Mouse (Mus musculus) large intestine, adult 2 months (tissue): ENCODE data around the gene Eno1. TPM values are rescaled to one million over a fixed set of nuclear protein-coding genes. Genes with fewer than 3 reads are reported as not detected.

ENCODE experiments used
- DNase-seq: peaks from one replicate; pipeline ENCODE4 v3.0.0-alpha.2; 2012; ENCODE audit warnings: low read depth, low spot score
- WGBS: fragments of 180-500 bp; shearing (Covaris S2); methylation state at CpG from one replicate; pipeline ENCODE4 v1.1.7; 2018; 5-methylcytosine and 5-hydroxymethylcytosine counted together
- polyA plus RNA-seq: library from polyadenylated mRNA; depleted of rRNA; stranded (reverse); fragments of >200 nt; gene quantifications from 2 replicates; pipeline ENCODE4 v1.2.3, GENCODE M21; 2012; rRNA removed

The Eno1 gene
- polyA plus RNA-seq, result 341 and 516 TPM in 2 replicates

DNA sequence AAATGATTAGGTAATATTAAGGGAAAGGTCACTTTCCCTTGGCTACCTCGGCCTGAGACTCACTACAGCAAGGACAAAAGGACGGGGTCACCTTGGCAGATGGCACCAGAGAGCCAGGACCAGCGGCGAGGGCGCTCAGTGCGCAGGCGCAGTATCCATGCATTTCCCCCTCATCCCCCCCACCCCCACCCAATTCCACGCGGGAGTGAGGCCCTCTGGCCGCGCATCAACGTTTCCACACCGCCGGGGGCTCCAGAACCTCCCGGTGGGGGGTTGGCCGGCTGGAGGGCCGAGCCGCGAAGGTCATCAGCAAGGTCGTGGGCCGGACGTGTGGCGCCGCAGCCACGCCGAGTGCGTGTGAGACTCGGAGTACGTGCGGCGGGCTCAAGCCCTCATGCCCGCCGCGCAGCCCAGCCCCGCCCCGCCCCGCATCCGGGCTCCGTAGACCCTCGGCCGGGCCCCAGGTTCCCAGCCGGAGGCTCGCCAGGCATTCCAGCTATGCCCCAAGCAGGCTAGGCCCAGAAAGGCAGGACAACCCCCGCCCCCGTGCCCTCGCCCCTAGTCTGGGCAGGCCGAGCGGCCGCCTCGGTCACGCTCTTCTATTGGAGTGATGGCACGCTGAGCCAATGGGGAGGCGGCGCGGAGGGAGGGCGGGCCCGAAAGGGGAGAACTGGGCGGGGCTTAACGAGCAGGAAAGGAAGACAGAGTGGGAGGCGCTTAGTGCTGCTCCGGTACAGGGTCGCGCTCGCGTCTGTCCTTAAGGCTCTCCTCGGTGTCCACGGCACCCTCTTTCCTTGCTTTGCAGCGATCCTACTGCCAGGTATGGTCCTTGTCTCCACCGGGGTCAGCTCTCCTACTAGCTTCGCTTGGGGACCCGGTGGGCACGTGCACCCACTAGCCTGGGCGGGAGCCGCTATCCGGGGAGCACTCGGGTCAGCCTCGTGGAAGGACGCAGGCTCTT, at the start of gene Eno1:
Eno1 (plus strand) TSS at position 201 of the 961 bp plus-strand sequence.
- WGBS, result under 1% methylated on average over 77 of the region's 78 CpGs
- peak; percentile 88 for DNase-seq

DNA sequence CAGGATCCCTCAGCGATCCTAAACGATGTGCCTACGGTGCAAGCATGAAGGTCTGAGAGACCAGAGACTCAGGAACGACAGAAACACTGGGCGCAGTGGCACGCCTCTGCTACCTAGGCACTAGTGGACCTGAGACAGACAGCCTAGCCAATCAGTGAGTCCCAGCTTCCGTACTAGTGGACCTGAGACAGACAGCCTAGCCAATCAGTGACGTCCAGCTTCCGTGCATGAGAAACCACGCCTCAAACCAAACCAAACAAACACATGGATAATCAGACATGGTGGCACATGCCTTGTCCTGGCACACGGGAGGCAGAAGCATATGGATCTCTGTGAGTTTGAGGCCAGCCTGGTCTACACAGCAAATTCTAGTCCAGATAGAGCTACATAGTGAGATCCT, 48.3 kb upstream of the Eno1 start:
- WGBS, result 26% methylated on average over 11 of the region's 11 CpGs
- peak; percentile 24 for DNase-seq

DNA sequence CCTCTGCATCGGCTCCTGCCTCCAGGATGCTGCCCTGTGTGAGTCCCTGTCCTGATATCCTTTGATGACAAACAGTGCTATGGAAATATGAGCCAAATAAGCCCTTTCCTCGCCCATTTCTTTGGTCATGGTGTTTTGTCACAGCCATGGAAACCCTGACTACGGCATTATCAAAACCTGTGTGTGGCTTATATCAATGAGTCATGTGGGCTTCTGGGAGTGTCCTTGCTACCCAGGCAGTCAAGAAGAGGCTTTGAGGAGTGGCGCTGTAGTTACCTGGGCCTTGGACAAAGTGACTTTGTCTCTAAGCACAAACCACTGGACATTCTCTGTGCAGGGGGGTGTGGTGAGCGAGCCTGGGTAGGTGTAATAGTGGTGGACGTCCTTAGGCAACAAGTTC, 44.3 kb upstream of the Eno1 start:
- DNase-seq, result no peak
- 63% methylated on average over 6 of the region's 6 CpGs for WGBS

DNA sequence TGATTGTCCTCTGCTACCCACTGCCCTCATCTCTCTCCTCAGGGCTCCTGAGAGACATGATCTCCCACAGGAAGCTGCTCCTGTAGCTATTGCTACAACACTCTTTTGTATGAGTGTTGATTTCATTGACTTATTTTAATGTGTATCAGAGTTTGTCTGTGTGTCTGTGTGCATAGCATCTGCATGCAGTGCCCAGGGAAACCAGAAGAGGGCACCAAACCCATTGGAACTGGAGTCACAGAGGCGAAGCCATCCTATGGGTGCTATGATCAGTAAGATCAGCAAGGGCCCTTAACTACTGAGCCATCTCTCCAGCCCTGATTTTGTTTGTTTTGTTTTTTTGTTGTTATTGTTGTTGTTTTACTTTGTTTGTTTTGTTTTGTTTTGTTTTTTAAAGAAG, 42.6 kb upstream of the Eno1 start:
- 44% methylated on average over 1 of the region's 1 CpGs for WGBS
- DNase-seq, result no peak

DNA sequence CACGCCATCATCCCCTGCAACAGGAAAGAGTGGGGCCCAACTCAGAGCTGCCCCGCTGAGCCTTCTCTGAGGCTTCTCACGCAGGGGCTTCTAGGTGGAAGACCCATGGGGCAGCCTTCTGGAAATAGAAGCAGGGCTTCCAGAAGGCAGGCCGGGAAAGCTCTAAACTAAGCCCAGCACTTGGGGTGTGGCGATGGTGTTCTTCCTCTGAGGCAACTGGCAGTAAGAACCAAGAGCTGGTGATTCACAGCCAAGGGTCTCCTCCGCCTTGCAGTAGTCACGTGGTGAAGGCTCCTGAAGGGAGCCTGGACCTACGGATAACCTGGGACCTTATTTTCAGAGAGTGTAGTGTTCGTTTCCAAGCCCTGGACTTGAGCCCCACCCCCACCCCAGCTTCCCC, 38.3 kb upstream of the Eno1 start:
- DNase-seq, result no peak
- WGBS, result 75% methylated on average over 9 of the region's 9 CpGs

DNA sequence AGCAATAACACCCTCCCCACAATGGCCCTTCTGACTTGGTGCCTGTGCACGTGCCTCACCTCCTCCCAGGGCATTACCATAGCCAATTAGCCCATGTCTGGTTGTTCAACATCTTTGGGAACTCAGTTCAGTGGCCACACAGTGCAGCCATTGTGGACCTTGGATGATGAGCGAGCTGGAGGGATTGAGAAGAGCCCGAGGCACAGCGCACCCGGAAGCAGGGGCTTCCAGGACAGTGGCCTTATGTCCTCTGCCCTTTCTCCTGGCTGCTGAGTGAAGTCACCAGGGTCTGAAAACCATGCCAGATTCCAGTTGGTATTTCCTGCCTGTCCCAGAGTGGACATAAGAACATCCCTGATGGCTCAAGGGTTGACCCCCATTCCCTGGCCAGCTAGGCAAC, 35.3 kb upstream of the Eno1 start, which contains the start of gene Car6:
Car6 (minus strand) TSS at position 101 of the 400 bp plus-strand sequence.
- DNase-seq, result no peak
- 81% methylated on average over 5 of the region's 5 CpGs for WGBS

DNA sequence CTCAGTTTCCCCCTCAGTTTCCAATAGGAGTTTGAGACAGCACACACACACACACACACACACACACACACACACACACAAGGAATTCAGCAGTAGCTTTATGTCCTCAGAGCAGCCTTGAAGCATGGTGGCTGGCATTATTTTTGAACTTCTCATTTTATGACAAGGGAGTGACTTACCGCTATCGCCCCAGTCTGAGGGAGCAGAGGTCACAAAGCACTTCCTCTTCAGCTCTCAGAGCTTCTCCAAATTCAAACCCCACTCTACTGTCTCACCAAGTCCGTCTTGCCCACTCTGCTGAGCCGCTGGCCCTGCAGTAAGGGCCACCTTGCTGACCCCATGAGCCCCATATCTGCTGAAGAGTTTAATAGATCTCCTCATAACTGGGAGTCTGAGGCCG, 33.8 kb upstream of the Eno1 start:
- WGBS, result 42% methylated on average over 5 of the region's 5 CpGs
- no peak for DNase-seq

DNA sequence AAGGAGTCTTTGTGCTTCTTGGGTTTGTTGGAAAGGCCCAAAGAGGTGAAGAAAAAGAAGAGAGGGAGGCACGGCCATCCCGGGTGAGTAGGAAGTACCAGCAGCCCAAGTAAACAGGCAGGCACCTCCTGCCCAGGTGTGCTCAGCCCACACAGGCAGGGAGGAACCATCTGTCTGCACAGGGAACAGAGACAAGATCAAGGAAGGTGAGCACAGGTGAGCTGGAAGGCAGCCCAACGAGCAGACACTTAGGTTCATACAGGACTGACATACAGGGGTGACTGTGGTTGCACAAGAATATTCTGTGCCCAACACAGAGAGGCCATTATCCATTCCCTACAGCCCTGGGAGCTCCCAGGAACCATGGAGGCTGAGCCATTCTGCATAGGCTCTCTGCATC, 31.6 kb upstream of the Eno1 start:
- WGBS, result 35% methylated on average over 3 of the region's 3 CpGs
- DNase-seq, result no peak

DNA sequence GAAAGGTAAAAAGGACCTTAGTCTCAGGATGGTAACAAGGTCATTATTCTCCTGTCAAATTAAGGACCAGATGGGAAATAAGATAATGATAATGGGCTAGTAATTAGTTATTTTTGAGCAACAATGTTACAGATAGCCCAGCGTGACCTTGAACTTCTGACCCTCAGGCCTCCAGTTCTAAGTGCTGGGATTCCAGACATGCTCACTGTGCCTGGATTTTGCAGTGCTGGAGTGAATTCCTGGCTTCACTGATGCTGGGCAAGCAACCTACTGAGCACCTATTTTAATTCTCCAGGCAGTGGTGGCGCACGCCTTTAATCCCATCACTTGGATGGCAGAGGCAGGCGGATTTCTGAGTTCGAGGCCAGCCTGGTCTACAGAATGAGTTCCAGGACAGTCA, 26.8 kb upstream of the Eno1 start:
- WGBS, result 93% methylated on average over 5 of the region's 5 CpGs

DNA sequence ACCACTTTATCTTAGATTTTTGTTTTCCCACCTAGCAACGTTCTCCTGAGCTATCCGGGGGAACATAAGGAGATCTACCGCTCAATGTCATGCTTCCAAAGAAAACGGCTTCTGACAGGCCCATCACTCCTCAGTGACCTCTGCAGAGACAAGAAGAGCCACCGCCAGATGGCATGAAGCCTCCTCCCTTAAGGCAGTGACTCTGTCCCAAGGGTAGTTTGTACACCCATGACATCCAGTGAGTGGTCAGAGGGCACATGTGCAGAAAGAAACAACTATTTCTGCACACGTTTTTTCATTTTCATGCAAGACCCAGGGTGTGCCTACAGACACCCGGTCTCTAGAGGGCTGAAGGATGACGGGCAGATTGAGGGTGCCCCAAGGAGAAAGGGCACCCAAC, 26.2 kb upstream of the Eno1 start:
- 87% methylated on average over 8 of the region's 8 CpGs for WGBS

More for the DNA sequence above, 26.8 kb upstream of the Eno1 start:
- no peak for DNase-seq

DNA sequence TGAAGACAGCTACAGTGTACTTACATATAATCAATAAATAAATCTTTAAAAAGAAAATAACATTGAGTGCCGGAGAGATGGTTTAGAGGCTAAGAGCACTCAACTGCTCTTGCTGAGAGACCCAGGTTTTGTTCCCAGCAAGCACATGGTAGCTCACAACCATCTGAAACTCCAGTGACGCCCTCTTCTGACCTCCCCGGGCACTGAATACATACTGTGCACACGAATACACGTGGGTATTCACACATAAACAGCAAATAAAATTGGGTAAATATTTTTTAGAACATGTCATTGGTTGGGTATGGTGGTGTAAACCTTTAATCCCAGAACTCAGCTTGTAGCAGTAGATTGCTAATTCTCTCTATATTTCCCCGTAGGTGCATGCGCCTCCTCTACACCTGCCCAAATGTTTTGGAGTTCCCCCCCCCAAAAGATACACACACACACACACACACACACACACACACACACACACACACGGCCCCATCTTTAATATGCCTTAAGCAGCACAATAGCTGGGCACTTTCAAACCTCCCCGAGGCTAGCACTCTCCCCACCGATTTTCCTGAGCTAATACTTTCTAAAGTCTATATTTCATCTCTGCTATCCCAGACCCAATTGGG, 24.5 kb upstream of the Eno1 start:
- 39% methylated on average over 10 of the region's 10 CpGs for WGBS
- DNase-seq, result no peak

More for the DNA sequence above, 26.2 kb upstream of the Eno1 start:
- DNase-seq, result no peak

DNA sequence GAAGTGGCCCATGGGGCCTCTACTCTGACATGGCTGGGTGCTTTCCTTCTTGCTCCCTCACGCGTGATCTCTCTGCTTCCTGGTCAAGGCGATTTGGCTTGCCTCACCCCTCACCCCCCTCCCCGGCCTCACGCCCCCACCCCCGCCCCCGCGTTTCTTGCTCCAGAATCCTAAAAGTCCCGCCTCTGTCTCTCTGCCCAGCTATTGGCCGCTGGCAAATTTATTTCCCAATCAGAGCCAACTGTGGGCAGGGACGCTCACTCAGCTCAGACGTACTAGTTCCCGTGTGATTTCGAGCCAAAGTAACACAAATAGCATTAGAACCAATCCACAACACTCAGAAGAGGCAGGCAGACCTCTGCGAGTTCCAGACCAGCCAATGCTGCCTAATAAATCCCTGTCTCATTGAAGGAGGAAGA, 24.0 kb upstream of the Eno1 start:
- no peak for DNase-seq
- 3% methylated on average over 15 of the region's 15 CpGs for whole genome bisulfite sequencing

DNA sequence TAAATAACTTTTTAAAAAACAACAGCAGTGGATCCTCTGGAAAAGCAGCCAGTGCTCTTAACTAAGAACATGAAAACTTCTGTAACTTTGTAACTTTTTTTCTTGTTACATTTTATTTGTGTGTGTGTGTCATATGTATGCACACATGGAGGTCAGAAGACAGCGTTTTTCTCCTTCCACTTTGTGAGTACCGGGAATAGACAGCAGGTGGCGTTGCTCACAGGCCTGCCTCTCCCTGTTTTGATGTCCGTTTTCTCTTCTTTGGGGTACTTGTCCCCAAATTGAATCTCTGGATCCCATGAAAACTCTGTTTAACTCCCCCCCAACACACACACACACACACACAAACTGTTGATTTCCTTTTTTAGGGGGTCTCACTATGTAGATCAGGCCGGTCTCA, 22.6 kb upstream of the Eno1 start:
- WGBS, result 45% methylated on average over 5 of the region's 5 CpGs
- no peak for DNase-seq

DNA sequence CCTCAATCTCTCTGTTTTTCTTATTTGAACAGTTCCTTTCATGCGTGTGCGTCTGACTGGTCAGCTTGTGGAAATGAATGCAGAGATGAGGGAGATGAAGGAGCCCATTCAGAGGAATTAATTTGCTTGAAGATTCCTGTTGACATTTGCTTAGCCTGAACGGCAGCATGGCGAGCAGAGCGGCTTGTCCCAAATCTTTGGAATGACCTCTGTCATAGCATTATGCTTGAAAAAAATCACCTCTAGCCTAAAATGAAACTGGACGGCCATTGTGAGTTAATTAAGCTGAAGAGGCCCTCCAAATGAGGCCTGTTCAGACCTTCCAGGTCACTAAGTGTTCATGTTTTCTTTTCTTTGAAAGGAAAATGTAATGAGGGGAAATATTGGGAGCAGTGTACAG, 20.1 kb upstream of the Eno1 start:
- no peak for DNase-seq
- WGBS, result 90% methylated on average over 6 of the region's 6 CpGs

DNA sequence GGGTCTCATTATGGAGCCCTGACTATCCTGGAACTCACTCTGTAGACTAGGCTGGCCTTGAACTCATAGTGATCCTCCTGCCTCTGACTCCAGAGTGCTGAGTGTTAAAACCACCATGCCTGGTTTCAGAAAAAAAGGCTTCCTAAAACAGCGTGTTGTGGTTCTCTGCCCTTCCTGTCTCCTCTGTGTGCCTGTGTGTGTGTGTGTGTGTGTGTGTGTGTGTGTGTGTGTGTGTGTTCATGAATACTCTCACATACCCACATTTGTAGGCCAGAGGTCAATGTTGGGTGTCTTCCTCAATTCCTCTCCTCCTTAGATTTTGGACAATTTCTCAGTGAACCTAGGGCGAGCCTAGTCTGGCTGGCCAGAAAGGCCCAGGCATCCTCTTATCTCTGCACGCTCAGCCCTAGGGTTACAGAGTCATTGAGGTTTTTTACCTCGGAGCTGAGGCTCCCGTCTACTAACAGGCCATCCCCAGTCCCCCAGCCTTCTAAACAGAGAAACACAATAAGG, 19.4 kb upstream of the Eno1 start:
- 78% methylated on average over 5 of the region's 5 CpGs for WGBS
- DNase-seq, result no peak

DNA sequence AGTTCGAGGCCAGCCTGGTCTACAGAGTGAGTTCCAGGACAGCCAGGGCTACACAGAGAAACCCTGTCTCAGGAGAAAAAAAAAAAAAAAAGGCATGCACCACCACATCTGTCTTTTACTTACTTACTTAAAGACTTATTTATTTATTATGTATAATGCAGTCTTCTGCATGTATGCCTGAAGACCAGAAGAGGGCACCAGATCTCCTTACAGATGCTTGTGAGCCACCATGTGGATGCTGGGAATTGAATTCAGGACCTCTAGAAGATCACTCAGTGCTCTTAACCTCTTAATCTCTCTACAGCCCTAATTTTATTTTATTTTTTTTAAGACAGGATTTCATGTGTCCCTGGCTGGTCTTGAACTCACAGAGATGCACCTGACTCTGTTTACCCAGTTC, 18.6 kb upstream of the Eno1 start:
- WGBS, result 82% methylated on average over 1 of the region's 1 CpGs
- no peak for DNase-seq

DNA sequence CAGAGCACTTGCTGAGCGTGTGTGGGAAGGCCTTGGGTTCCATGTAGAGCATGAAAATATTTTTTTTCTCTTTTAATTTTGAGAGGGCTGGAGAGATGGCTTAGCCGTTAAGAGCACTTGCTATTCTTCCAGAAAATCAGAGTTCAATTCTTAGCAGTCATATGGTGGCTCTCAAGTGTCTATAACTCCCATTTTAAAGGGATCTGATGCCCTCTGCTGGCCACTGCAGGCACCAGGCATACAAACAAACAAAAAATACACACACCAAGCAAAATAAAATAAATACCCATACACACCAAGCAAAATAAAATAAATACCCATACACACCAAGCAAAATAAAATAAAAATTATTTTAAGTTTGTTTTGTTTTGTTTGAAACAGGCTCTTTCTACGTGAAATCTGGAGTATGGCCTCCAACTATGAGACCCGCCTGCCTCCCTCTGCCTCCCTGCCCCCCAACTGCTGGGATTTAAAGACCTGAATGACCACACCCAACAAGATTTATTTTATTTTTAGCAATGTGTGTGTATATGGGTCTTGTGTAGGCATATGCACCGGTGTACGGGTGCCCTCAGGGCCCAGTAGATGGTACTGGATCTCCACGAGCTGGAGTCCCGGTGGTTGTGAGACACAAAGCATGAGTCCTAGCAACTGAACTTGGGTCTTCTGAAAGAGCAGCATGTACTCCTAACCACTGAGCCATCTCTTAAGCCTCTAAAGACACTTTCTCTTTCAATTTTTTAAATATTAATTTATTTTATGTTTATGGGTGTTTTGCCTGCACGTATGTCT, 16.8 kb upstream of the Eno1 start:
- WGBS, result 60% methylated on average over 9 of the region's 9 CpGs
- peak; percentile 28 for DNase-seq

DNA sequence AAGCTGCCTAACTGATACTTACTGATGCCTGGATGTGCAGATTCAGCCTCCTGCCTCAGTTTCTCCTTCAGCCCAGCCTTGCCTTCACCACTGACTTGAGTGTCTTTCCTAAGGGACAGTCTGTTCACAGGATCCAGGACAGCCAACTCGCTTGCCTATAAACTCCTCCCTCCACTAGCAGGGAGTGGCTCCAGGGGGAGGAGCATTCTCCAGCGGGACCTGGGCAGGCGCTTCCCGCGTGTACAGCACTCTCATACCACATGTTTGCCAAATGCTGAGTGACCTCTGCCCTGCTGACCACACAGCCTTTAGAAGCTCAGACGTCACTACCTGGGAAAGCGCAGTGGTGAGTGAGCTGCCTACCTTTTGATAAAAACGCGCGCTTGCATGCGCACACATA, 15.9 kb upstream of the Eno1 start:
- peak; percentile 63 for DNase-seq
- 17% methylated on average over 11 of the region's 11 CpGs for WGBS

DNA sequence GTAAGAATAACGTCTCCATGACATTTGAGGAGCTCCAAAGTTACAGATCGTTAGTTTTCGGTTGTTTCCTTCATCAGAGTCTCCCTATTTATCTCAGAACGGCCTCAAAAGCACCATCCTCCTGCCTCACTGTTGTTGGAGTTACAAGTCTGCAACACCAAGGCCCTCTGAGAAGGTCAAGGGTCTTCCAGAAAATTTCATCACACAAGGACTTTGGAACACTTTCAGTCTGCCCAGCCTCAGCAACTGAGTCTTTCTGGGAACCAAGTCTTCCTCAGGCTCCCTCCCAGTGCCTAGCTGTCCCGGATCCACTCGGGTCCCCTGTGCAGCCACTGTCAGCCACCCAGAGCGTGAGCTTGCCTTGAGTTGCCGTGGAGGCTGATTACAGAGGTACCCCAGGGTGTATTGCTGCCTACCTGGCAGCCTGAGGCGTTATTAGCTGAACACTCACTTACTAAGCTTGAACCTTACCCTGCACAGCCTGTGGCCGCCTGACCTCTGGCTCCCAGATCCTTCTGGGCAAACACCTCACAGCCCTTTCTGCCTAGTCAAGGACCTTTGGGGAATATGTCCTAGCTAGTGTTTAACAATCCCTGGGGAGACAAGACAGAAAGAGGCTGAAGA, 15.4 kb upstream of the Eno1 start:
- WGBS, result 55% methylated on average over 10 of the region's 10 CpGs
- no peak for DNase-seq

DNA sequence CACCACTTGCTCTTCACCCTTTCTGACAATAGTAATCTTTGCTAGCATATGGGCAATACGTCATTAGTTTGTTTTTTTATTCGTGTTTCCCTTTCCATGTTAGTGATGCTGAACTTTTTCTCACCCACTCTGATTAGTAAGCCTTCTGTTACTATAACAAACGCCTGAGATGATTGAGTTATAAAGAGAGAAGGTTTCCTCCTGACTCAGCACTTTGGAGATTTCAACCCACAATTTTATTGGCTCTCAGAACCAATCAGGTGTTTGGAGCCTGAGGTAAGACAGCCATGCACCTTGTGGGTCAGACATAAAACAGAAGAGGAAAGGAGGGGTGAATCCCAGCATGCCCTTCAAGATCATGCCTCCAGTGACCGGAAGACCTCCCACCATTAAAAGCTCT, 12.7 kb upstream of the Eno1 start:
- 80% methylated on average over 4 of the region's 4 CpGs for WGBS
- DNase-seq, result no peak
